Mouse (Mus musculus) G1E (cell line): Measurements from ENCODE around the gene Omt2a.
"Not testable (repeated sequence)": the region's sequence is repeated elsewhere in the genome, so short reads cannot be mapped to it uniquely, and the experiment has no call there.

Experiments used
- CTCF ChIP-seq: IDR thresholded peaks from 2 replicates; pipeline ENCODE4 v1.5.1; 2012; ENCODE audit warnings: low read depth, low read length, inconsistent platforms, mixed read lengths
- GATA1 ChIP-seq: IDR thresholded peaks from 2 replicates; pipeline ENCODE4 v1.6.1; 2012; ENCODE audit warnings: borderline replicate concordance, low read length, inconsistent platforms, mixed read lengths

- TF ChIP-seq CTCF, GATA1: not testable (repeated sequence)
These were observed 22.5 kb upstream of the Omt2a start for GRCm38 (mm10) chr9:78337050-78337449.
